Mouse (Mus musculus): ENCODE measurements around the gene Gls.

Gene Gls

DNA sequence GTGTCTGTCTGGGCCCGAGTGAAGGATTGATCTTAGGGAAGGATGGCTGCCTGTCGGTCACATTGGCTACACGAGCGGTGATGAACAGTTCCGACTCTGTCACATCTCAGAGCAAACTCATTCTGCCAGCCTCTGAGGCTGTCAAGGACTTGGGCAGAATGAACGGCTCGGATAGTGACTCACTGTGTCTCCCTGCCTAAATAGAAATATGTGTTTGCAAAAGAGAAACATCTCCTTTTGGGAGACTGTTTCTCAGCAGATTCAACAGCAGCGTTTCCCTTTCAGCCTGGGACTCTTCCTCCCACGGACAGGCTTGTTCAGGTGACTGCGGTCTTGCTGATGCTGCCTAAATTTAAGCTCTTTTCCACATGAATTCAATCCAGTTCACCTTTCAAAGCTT, 76.7 kb downstream of the Gls start:
- no peak for DNase-seq (ENCODE audit: low read depth)

DNA sequence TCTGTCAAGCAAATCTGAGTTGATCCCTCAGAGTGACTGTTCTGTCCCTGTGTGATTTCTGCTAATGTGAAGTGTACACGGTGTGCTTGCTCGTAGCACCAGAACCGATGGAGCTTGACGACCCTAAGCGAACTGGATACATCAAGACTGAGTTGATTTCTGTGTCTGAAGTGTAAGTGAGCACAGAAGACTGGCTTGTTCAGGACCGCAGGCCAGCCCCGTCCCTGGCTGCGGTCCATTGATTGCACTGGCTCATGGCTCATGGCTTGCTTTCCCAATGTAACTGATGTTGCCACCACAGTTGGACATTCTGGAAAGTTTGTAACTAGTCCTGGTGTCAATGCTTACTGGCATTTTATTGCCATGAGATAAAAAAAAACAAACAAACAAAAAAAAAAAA, 78.1 kb downstream of the Gls start:
- DNase-seq (ENCODE audit: low read depth): no peak

DNA sequence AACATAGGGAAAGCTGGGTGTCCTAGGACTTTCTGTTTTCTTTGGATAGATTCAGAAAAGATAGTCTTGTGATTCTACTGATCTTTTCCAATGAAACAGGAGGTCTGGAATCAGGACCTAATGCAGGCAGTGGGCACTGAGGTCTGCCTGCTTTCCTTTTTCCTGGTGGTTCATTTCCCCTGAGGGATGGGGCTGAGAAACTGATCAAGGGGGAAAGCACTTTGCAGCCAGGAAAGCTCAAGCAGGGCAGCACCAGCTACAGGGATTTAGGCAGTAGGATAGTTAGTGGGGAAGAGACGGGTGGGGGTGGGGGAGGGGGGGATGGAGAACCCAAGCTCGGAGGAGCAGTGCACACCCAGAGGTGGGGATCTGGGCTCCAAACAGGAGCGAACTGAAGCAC, 80.1 kb downstream of the Gls start:
- no peak for DNase-seq (ENCODE audit: low read depth)

DNA sequence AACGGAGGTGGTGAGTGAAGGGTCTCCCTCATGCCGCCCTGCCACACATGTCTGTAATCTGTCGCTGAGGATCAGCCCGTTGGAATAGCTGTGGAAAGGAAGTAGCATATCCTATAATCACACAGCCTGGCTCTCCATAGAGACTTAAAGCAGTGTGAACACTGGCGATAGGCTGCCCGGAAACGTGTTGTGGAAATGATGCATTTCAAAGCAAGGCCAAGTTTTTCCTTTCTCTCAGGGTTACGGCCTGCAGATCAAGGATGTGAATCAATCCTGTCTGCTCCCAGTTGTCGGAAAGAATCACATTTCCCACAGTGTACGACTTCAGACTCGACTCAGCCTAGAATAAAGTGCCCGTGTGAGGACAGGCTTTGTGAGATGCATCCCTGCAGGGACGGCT, 80.7 kb downstream of the Gls start:
- no peak for DNase-seq (ENCODE audit: low read depth)

DNA sequence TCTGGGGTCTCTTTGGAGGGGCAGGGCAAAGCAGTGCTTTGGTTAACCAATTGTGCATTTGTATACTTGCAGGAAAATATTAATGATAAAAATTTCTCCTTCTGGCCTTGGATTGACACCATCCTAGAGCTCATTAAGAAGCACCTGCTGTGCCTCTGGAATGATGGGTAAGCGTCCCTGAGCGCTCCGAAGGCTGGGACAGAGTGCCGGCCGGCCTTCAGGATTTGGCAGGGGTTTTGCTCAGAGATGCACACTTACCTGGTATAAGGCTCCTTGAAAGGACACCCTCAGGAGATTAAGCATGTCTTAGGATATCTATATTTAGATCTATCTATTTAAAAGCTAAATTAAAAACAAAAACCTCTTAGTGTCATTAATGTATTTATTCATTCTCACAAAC, 81.9 kb downstream of the Gls start:
- DNase-seq (ENCODE audit: low read depth): no peak

DNA sequence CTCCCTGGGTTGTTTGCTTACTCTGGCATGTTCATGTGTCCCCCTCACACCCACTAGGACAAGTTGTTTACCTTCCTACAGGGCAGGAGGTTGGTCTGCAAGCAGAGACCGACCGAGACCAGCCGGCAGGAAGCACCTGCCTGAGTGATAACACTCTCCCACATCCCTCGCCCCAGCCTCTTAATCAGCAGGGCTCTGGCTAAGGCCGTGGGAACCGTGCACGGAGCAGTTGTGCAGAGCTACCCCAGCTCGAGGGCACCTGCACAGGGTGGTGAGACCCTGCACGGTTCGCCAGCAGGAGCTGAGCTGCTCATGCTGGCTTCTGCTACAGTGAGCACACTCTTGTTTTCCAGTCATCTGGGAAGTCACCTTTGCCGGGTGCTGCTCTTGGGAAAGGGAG, 82.4 kb downstream of the Gls start:
- DNase-seq (ENCODE audit: low read depth): no peak

DNA sequence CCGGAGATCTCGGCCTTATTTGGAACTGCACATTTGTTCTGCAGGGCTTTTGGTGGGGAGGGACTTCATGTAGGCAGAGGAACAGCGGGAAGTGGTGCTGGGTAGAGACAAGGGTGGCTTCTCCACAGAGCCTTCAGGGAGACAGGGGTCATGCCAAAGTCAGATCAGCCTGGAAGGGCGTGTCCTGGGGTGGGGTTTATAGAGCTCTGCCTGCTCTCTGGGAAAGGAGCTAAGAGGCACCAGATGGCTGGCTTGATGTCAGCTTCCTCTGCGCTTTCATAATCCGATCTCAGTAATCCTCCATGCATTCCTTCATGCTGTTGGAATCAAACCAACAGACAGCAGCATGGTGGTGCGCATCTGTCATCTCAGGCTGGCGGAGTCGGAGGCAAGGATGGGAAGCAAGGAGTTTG, 83.1 kb downstream of the Gls start:
- peak; percentile 50 for DNase-seq (ENCODE audit: low read depth)

DNA sequence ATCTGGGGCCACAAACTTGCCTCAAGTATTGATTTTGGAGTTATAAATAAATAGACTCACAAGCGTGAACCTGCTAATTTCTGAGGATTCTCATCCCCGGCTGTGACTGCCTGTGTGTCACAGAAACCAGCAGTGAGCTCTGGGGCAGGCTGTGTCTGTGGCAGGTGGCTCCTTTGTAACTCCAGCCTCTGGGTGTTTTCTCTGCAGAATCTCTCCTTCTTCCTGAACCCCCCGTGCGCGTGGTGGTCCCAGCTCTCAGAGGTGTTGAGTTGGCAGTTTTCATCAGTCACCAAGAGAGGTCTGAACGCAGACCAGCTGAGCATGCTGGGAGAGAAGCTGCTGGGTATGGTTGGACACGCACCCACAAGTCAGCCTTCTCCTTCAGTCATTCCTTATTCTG, 84.3 kb downstream of the Gls start:
- DNase-seq (ENCODE audit: low read depth): no peak

DNA sequence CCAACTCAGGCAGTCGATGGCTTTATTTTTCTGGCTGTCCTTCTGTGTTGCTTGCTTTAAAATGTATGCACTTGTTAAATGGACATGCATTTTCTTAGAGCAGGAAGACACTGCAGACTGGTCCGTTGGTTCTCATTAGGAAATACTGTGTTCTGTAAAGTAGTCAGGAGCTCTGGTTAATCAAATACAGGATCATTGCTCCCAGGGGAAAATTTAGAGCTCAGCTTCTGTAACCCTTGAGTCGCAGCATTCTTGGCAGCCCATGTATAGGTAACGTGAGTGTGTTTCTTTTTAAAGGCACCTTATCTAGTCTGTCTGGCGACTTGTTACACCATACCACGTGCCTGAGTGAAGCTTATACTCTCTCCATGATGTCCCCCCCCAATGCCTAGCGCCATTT, 84.9 kb downstream of the Gls start:
- DNase-seq (ENCODE audit: low read depth): no peak

DNA sequence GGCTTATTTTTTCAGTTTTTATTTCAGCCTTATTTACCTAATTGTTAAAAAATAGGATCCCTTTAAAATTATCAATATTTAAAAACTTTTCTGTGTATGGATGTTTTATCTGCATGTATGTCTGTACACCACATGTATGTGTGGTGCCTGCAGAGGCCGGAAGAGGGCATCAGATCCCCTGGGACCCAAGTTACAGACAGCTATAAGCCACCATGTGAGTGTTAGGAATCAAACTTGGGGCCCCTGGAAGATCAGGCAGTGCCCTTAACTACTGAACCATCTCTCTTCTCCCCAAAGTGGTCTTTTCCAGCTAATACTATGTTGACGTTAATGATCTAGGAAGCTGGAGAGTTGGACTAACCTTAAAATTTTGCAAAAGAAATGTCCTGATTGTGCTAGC, 85.6 kb downstream of the Gls start:
- DNase-seq (ENCODE audit: low read depth): no peak

DNA sequence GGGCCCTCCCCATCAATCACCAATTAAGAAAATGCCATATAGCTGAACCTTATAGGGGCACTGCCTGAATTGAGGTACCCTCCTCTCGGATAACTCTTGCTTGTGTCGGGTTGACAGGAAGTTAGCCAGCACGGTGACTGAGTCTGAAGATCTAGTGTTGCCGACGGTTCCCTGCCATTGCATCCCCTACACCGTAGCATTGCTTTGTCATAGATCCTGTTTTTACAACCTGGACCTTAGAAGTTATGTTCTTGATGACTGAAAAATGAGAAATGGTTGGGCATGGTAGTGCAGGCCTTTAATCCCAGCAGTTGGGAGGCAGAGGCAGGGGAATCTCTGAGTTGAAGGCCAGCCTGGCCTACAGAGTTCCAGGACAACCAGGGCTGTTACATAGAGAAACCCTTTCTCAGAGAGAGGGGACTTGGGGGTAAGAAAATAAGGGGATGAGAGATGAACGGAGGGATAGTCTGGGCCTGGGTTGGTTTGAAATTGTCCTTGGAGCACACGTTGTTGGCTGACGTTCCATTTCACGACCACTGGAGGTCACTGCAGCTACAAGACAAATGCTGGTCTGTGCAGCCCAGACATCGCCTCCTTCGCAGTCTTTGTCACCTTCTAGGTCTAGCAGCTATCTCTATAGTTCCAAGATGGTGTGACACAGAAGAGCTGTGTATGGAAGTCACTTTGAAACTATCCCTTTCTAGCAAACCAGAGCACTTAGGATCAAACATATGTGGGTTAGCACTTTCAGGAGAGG, 86.6 kb downstream of the Gls start:
- peak; percentile 80 for DNase-seq (ENCODE audit: low read depth)

DNA sequence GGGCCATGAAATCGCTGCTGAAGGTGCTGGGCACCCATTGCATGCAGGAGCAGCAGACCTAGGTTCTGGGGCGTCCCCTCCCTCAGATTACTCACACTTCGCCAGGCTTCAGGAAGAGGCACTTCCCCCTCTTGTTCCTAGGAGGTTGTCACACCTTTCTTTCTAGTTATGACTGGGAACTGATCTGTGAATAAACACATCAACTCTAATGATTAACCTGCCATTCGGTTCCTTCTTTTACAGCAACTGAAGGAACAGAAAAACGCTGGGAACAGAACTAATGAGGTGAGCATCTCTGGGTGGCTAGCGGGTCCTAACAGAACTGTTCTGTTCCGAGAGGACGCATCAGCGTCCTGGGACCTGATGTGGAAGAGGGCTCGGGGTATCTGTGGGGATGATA, 88.1 kb downstream of the Gls start:
- no peak for DNase-seq (ENCODE audit: low read depth)

DNA sequence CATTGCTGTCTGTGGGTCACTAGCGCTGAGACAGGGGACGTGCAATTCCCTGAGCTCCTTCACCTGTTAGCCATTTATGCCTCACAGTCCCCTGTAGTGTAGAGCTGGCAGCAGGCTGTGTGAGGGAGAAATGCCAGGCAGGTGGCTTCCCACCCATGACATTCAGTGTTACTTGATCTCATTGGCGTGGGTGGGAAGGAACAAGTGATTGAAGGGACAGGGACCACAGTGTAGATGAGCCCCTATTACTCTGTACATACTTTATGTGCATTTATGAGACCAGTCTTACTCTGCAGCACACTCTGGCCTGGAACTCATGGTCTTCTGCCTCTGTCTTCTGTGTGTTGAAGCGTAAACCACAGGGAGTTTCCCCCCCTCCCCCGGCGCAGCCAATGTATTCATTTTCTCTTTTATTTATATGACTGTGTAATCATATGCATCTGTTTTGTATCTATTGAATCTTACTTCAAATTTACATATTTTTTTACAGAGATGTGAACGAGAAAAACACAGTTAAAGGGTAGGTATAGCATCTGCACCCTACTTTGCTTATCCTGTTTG, 89.4 kb downstream of the Gls start:
- no peak for DNase-seq (ENCODE audit: low read depth)

DNA sequence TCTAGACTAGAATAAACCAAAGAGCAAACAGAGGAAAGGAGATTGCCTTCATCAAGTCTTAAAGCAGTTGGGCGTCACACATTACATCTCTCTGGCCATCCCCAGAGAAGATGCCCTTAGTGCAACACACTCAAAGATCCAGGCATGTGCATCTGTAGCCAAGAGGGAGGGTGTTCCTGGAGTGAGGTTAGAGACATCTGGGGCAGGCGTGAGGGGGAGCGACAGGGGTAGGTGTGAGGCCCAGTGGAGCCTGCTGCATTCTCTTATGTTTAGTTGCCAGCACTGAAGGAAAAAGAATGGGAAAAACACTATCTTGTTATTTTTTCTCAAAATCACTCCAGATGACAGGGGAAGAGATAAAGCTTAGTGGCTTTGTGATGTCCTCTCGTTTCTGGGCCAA, 89.8 kb downstream of the Gls start:
- DNase-seq (ENCODE audit: low read depth): no peak

DNA sequence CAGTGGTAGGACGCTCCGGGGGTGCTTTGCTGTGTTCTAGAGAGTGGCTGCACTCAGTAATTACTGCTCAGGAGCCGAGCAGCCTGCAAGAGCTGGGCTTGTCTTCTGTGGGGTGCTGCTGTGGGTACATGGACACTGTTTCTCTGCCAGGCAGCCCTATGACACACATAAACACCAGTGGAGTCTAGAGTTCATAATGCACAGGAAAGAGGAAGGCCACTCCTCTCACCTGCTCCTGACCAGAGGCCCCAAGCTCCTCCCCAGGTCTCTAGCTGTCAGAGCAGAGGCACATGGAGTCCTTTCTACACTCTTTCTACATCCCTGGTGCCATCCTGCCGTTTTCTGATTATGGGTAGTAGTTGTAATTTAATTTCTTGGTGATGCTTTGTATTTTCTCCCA, 90.9 kb downstream of the Gls start:
- no peak for DNase-seq (ENCODE audit: low read depth)

DNA sequence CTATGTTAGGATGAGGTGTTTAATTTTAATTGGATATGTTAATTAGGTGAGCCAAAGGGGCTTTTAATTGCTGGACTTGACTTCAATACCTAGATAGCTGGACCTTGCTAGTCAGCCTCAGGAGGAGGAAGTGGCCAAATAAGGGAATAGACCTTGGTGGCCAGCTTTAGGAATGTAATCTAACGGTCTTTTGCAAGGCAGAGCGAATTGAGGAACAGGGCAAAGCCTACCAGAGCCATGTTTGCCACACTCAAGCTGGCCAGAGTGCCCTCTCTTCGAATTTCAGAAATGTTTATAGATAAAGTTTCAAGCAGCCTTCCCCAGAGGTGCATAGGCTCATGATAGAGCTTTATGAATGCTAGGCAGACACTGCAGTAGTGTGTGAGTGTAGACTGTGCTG, 91.5 kb downstream of the Gls start:
- no peak for DNase-seq (ENCODE audit: low read depth)

DNA sequence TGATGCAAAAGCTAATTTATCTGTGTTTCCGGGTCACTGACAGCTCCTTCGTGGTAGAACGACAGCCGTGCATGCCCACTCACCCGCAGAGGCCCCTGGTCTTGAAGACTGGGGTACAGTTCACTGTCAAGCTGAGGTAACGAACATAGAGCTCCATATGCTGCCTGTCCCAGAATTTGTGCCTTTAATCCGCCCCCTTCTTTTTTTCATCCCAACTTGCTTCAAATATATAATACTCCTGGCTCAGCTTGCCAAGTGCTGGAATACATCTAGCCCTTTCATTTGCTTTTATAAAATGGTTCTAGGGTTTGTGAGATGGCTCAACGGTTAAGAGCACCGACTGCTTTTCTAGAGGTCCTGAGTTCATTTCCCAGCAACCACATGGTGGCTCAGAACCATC, 92.5 kb downstream of the Gls start:
- DNase-seq (ENCODE audit: low read depth): no peak

DNA sequence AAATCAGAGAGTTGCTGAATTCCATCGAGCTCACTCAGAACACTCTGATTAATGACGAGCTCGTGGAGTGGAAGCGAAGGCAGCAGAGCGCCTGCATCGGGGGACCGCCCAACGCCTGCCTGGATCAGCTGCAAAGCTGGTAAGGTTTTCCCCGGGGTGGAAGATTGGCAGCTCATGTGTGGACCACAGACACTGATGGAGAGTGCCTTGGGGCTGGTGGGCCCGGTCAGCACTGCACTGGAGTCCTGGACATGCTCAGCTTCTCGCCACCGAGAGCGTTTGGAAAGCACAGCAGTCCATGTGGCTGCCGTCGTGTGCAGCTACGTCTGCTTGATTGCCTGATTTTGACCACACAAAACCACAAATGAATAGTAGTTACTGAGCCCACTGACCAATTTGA, 95.7 kb downstream of the Gls start:
- no peak for DNase-seq (ENCODE audit: low read depth)

DNA sequence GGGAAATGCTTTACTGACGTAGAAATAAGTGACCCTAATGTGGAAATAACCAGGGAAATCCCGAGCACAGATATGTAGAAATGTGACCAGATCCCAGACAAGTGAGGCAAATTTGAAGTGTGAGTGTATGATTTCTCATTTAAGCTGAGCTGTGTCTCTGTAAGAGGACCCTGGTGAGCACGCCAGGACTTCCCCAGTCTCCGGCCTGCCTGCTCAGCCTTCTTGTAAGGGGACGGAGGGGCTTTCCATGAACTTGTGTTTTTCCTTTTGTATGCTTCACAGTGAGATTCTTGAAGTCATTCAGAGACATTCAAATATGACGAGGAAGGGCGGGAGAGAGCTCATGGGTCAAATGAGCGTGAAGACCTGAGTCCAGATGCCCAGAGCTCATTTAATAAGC, 99.8 kb downstream of the Gls start:
- no peak for DNase-seq (ENCODE audit: low read depth)

DNA sequence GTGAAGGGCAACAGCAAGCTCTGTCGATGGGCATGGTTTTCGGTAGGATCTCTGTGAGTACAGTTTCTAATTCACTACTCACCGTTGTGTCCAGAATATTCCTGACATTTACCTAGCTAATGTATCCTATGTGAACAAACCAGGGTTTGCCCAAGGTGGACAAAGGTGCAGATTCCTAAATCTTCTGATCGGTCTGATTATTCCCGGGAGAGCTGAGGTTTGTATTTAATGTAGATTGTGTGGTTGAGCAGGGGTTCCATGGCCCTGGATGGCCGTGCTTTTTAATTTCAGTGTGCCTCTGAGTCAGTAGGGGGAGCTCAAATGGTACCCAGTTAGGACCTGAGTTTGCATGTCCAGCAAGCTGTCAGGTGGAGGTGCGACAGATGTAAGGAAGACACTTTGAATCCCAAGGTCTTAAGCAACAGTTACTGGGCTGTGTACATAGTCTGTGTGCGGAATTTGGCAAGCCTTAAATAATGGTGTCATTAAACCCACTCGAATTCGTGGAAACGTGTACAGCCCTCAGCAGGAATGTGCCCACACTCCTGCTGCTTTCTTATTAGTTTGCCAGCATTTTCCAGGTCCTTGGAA, 101.2 kb downstream of the Gls start:
- DNase-seq (ENCODE audit: low read depth): no peak

DNA sequence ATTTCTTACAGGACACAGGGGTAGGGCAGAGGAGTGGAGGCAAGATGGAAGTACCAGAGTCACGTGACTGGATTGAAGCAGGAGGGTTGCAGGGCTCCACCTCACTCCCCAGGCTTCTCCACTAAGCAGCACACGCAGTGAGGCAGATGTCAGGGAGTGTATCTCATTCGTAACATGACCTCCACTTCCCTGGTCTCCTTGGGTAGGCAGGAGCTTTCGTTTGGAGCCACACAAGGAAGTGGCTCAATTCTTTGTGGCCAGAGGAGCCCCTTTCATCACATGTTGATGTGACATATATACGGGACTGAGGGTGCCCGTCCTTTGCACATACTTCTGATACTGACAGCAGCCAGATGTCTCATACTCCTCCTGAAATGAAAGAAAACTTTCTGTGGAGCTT, 103.2 kb downstream of the Gls start:
- DNase-seq (ENCODE audit: low read depth): no peak

DNA sequence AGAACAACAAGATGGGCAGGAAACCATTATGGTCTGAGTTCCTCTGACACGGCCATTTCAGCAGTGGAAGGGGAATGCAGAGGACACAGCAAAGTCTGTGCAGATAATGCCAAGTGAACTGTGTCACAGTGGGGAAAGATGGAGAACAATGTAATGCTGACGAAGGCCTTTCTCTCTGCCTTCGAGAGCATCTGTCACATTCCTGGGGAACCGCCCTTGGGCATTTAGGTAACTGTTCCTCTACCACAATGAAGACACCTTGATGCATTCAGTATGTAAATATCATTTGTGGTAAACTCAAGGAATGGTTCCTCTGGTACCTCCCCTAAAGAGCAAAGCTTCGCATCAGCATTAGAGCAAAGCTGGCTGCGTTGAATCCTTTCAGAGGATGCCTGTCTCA, 105.7 kb downstream of the Gls start:
- no peak for DNase-seq (ENCODE audit: low read depth)

DNA sequence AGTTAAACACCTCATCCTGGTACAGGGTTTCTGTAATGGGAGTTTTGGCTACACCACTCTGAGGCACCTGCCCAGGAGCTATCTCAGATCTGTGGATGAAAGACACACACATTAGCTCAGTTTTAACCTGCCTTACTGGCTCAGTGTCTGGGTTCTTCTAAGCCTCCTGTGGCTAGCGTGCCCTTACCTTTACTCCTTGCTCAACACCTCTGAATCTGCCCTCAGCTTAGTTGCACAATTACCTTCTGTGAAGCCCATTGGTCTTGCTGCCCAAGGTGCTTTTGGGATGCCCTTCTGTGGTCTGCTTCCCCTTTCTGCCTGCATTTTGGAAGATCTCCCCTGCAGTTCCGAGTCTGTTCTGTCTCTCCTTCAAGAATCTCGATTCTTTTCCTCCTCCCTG, 108.2 kb downstream of the Gls start:
- no peak for DNase-seq (ENCODE audit: low read depth)

DNA sequence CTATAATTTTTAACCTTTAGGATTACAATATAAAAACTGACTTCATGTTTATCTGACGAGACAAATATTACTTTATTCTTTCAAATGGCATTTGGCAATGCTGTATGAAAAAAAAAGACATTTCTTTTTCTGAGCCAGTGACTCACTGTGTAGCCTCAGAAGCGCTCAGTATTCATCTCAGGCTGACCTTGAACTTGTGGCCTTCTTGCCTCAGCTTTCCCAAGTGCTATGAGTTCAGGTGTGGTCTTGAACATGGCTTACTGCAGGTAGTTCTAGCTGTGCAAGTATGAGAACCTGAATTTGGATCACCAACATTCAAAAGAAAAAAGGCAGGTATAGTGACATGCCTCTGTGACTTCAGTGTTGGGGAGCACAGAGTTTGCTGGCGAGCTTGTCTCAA, 112.0 kb downstream of the Gls start:
- DNase-seq (ENCODE audit: low read depth): no peak

Measured in NIH3T3 (cell line).